Mouse (Mus musculus): ENCODE measurements around the gene Fxyd4. TPM values are rescaled to one million over a fixed set of nuclear protein-coding genes. Genes with fewer than 3 reads are reported as not detected.

The Fxyd4 gene
- 42.7 and 58.6 TPM in 2 replicates for polyA plus RNA-seq (2012; rRNA removed)

GRCm38 (mm10) chr6:117937222-117937932 is at the start of gene Fxyd4:
Gene Fxyd4, minus strand, starts transcription at chr6:117937692.

GRCm38 (mm10) chr6:117900126-117901080 is 37.1 kb downstream of the Fxyd4 start, which contains the start of gene Hnrnpf:
Gene Hnrnpf, plus strand, starts transcription at chr6:117900324.

Other genes with a start within 250 kb of the Fxyd4 start
- 24.5 and 29.7 TPM in 2 replicates for gene Zfp637, start 96.5 kb downstream of the Fxyd4 start, polyA plus RNA-seq (2012; rRNA removed)
- 4.2 and 4.8 TPM in 2 replicates for gene Zfp239, start 75.6 kb downstream of the Fxyd4 start, polyA plus RNA-seq (2012; rRNA removed)
- gene Hnrnpf, start 37.4 kb downstream of the Fxyd4 start, polyA plus RNA-seq (2012; rRNA removed): 95.0 and 104 TPM in 2 replicates
- 0.38 and 0.61 TPM in 2 replicates for gene Rasgef1a, start 73.7 kb upstream of the Fxyd4 start, polyA plus RNA-seq (2012; rRNA removed)
- gene Csgalnact2, start 201.4 kb upstream of the Fxyd4 start, polyA plus RNA-seq (2012; rRNA removed): 0.67 and 0.93 TPM in 2 replicates